Mouse (Mus musculus): ENCODE data around the gene Rbfox2. TPM values are rescaled to one million over a fixed set of nuclear protein-coding genes. Genes with fewer than 3 reads are reported as not detected.

The Rbfox2 gene
- polyA plus RNA-seq, 1 experiment = 6.6 TPM

DNA sequence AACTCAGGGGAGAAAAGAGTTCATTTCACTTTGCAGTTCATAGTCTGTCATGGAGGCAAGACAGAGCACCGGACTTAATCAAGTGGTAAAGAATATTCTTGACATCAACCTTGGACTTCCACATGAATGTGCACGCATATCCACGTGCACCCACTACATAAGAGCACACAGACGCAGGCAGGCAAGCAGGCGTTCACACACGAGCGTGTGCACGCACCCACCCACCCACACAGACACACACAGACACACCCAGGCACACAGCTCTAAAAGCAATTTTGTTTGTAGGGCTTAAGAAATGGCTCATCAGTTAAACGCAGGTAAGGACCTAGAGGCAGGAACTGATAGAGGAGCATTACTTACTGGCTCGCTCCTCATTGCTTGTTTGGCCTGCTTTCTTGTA, 172.3 kb downstream of the Rbfox2 start:
- Histone ChIP-seq H3K27ac (ENCODE audit: insufficient read depth, low read length) (no peak overlapping the region), H3K36me3 (ENCODE audit: control insufficient read depth, insufficient read depth, low read length) (no peaks in the 10 kb centered on the region)
- 95% methylated on average over 10 of the region's 10 CpGs for WGBS

DNA sequence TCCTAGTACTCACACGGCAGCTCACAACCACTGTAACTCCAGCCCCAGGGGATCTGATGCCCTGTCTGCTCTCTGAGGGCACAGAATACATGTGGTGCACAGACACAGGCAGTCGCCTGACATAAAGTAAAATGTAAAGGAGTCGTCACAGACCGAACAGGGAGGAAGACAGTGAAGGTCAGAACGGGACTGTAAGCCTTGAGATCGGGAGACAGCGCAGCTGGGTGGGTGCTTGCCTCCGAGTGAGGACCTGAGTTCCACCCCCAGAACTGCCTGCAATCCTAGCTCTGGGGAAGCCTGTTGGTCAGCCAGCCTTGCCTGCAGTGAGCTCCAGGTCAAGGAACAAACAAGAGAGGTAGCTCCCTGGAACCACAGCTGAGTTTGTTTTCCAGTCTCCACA, 177.7 kb downstream of the Rbfox2 start:
- H3K27me3 ChIP-seq (ENCODE audit: control insufficient read depth, insufficient read depth, low read length) = no peaks in the 10 kb centered on the region
- no peaks in the 10 kb centered on the region for H3K4me1 ChIP-seq (ENCODE audit: control insufficient read depth, insufficient read depth, insufficient read length)
- no peak overlapping the region for H3K27ac ChIP-seq (ENCODE audit: insufficient read depth, low read length)
- no peak overlapping the region for H3K4me3 ChIP-seq (ENCODE audit: extremely low read depth, insufficient read depth, insufficient read length)
- DNase-seq (ENCODE audit: low read depth in 1 of 2, low spot score in 2 of 2) = no peak
- TF ChIP-seq POLR2A (IDR thresholded peaks at IDR 0.05; ENCODE audit: low read depth, low read length) = no peak
- no peaks in the 10 kb centered on the region for H3K36me3 ChIP-seq (ENCODE audit: control insufficient read depth, insufficient read depth, low read length)
- WGBS = 90% methylated on average over 8 of the region's 8 CpGs

More for the DNA sequence above, 172.3 kb downstream of the Rbfox2 start:
- H3K4me1 ChIP-seq (ENCODE audit: control insufficient read depth, insufficient read depth, insufficient read length) = no peaks in the 10 kb centered on the region
- H3K4me3 ChIP-seq (ENCODE audit: extremely low read depth, insufficient read depth, insufficient read length) = no peak overlapping the region
- TF ChIP-seq CTCF (IDR thresholded peaks at IDR 0.05; ENCODE audit: extremely low read depth, insufficient read depth, insufficient read length, insufficient replicate concordance) (no peak), POLR2A (IDR thresholded peaks at IDR 0.05; ENCODE audit: low read depth, low read length) (no peak)
- no peaks in the 10 kb centered on the region for H3K27me3 ChIP-seq (ENCODE audit: control insufficient read depth, insufficient read depth, low read length)
- DNase-seq (ENCODE audit: low read depth in 1 of 2, low spot score in 2 of 2) = no peak

DNA sequence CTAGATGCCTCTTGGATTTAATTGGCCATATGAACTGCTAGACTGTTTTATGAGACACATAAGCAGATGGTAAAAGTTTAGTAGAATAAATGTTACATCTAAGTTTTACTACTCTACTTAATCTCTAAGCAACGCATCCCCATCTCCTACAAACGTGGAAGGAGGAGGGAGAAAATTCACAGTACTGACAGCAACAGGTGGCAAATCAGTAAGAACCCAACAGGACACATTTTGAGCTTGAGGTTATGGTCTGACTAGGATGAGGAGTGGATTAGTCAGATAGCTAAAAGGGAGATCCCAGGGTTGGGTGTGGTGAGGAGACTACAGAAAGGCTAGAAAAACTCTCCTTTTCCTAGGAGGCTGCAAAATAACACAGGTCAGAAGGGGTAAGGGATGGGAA, 179.1 kb downstream of the Rbfox2 start:
- WGBS = 84% methylated on average over 2 of the region's 2 CpGs
- H3K4me1 ChIP-seq (ENCODE audit: control insufficient read depth, insufficient read depth, insufficient read length) = no peaks in the 10 kb centered on the region
- no peaks in the 10 kb centered on the region for H3K36me3 ChIP-seq (ENCODE audit: control insufficient read depth, insufficient read depth, low read length)
- no peak overlapping the region for H3K27ac ChIP-seq (ENCODE audit: insufficient read depth, low read length)
- DNase-seq (ENCODE audit: low read depth in 1 of 2, low spot score in 2 of 2) = no peak
- H3K4me3 ChIP-seq (ENCODE audit: extremely low read depth, insufficient read depth, insufficient read length) = no peak overlapping the region
- no peak for TF ChIP-seq CTCF (IDR thresholded peaks at IDR 0.05; ENCODE audit: extremely low read depth, insufficient read depth, insufficient read length, insufficient replicate concordance)
- TF ChIP-seq POLR2A (IDR thresholded peaks at IDR 0.05; ENCODE audit: low read depth, low read length) = no peak
- no peaks in the 10 kb centered on the region for H3K27me3 ChIP-seq (ENCODE audit: control insufficient read depth, insufficient read depth, low read length)

DNA sequence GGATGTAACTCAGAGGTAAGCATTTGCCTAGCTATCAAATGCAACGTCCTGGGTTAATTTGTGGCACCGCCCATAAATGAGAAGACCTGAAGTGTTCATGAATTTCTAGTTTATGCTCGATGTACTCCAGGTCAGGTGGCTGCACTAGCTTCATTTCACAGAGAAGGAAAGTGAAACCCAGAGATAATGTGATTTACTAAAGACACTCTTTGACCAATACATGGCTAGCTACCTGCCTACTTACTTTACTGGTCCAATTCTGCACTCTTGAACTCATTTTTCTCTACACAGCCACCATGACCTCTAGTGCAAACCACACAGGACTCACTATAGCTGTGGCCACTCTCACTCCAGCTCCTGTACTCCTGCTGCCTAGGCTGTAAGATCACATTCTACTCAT, 180.1 kb downstream of the Rbfox2 start:
- TF ChIP-seq POLR2A (IDR thresholded peaks at IDR 0.05; ENCODE audit: low read depth, low read length) (no peak), CTCF (IDR thresholded peaks at IDR 0.05; ENCODE audit: extremely low read depth, insufficient read depth, insufficient read length, insufficient replicate concordance) (no peak)
- H3K27ac ChIP-seq (ENCODE audit: insufficient read depth, low read length) = no peak overlapping the region
- WGBS = 84% methylated on average over 3 of the region's 3 CpGs
- H3K36me3 ChIP-seq (ENCODE audit: control insufficient read depth, insufficient read depth, low read length) = no peaks in the 10 kb centered on the region
- H3K27me3 ChIP-seq (ENCODE audit: control insufficient read depth, insufficient read depth, low read length) = no peaks in the 10 kb centered on the region
- H3K4me3 ChIP-seq (ENCODE audit: extremely low read depth, insufficient read depth, insufficient read length) = no peak overlapping the region
- no peak for DNase-seq (ENCODE audit: low read depth in 1 of 2, low spot score in 2 of 2)
- H3K4me1 ChIP-seq (ENCODE audit: control insufficient read depth, insufficient read depth, insufficient read length) = no peaks in the 10 kb centered on the region

DNA sequence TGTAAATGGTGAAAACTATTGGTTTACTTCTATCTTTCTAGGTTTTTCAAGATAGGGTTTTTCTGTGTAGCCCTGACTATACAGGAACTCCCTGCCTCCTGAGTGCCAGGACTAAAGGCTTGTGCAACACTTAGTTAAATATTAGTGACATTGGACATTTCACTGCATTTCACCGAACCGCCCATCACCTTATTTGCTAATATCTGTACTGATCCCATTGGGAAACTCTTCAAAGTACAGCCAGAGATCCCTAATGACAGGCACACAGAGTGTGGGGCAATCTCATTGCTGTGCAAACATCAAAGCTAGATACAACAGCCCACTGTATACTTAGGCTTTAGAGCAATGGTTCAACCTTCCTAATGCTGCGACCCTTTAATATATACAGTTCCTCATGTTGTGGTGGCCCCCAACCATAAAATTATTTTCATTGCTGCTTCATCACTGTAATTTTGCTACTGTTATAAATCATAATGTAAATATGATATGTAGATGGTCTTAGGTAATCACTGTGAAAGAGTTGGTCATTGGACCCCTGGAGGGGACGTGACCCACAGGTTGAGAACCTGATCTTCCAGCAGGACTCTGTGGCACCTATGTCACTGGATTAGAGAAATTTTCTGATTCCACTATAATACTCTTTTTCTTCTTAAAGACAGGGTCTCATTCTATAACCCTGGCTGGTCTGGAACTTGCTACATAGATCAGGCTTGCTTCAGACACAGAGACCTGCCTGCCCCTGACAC, 182.3 kb downstream of the Rbfox2 start:
- Histone ChIP-seq H3K27ac (ENCODE audit: insufficient read depth, low read length) (no peak overlapping the region), H3K4me1 (ENCODE audit: control insufficient read depth, insufficient read depth, insufficient read length) (no peaks in the 10 kb centered on the region), H3K4me3 (ENCODE audit: extremely low read depth, insufficient read depth, insufficient read length) (no peak overlapping the region), H3K36me3 (ENCODE audit: control insufficient read depth, insufficient read depth, low read length) (no peaks in the 10 kb centered on the region), H3K27me3 (ENCODE audit: control insufficient read depth, insufficient read depth, low read length) (no peaks in the 10 kb centered on the region)
- no peak for TF ChIP-seq POLR2A (IDR thresholded peaks at IDR 0.05; ENCODE audit: low read depth, low read length)
- no peak for TF ChIP-seq CTCF (IDR thresholded peaks at IDR 0.05; ENCODE audit: extremely low read depth, insufficient read depth, insufficient read length, insufficient replicate concordance)
- DNase-seq (ENCODE audit: low read depth in 1 of 2, low spot score in 2 of 2) = no peak
- WGBS = 96% methylated on average over 4 of the region's 4 CpGs

DNA sequence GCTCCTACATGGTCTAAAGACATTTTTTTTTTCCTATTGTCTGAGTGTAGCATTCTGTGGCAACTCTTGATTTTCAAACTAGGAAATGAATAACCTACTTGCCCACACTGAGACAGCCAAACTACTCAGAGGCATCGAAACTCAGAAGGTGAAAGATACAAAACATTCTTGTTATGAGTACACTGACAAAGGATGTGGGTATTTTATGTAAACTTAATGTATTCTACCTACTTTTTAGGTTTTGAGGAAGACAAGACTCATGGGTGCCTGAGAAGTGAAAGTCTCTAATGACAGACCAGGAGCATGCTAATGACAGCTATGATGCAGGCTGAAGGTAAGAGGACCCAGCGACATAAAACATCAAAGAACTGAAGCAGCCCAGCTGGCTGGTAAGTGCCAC, 184.0 kb downstream of the Rbfox2 start:
- no peak overlapping the region for H3K27ac ChIP-seq (ENCODE audit: insufficient read depth, low read length)
- no peaks in the 10 kb centered on the region for H3K27me3 ChIP-seq (ENCODE audit: control insufficient read depth, insufficient read depth, low read length)
- H3K4me3 ChIP-seq (ENCODE audit: extremely low read depth, insufficient read depth, insufficient read length) = no peak overlapping the region
- TF ChIP-seq CTCF (IDR thresholded peaks at IDR 0.05; ENCODE audit: extremely low read depth, insufficient read depth, insufficient read length, insufficient replicate concordance) (no peak), POLR2A (IDR thresholded peaks at IDR 0.05; ENCODE audit: low read depth, low read length) (no peak)
- H3K36me3 ChIP-seq (ENCODE audit: control insufficient read depth, insufficient read depth, low read length) = no peaks in the 10 kb centered on the region
- 81% methylated on average over 2 of the region's 2 CpGs for WGBS
- no peaks in the 10 kb centered on the region for H3K4me1 ChIP-seq (ENCODE audit: control insufficient read depth, insufficient read depth, insufficient read length)
- no peak for DNase-seq (ENCODE audit: low read depth in 1 of 2, low spot score in 2 of 2)

DNA sequence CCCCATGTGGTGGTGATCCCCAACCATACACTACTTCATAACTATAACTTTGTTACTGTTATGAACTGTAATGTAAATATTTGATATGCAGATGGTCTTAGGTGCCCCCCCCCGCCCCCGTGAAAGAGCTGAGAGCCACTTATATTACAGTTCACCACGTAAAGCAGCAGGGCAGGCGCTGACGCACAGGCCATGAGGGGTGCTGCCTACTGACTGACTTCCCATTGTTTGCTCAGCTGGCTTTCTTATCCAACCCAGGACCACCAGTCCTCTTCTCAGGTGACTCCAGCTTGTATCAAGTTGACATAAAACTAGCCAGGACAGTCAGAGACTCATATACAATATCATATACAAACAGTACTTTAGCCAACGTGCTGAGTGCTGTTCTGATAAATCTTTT, 184.6 kb downstream of the Rbfox2 start:
- Histone ChIP-seq H3K36me3 (ENCODE audit: control insufficient read depth, insufficient read depth, low read length) (no peaks in the 10 kb centered on the region), H3K27ac (ENCODE audit: insufficient read depth, low read length) (no peak overlapping the region), H3K4me1 (ENCODE audit: control insufficient read depth, insufficient read depth, insufficient read length) (no peaks in the 10 kb centered on the region), H3K27me3 (ENCODE audit: control insufficient read depth, insufficient read depth, low read length) (no peaks in the 10 kb centered on the region), H3K4me3 (ENCODE audit: extremely low read depth, insufficient read depth, insufficient read length) (no peak overlapping the region)
- 89% methylated on average over 6 of the region's 6 CpGs for WGBS
- DNase-seq (ENCODE audit: low read depth in 1 of 2, low spot score in 2 of 2) = no peak
- TF ChIP-seq CTCF (IDR thresholded peaks at IDR 0.05; ENCODE audit: extremely low read depth, insufficient read depth, insufficient read length, insufficient replicate concordance) = no peak
- TF ChIP-seq POLR2A (IDR thresholded peaks at IDR 0.05; ENCODE audit: low read depth, low read length) = no peak
